Mouse (Mus musculus): ENCODE data around the gene Pkn1.

Gene Pkn1

GRCm38 (mm10) chr8:83698661-83699453 lies at the start of gene Pkn1:
Gene Pkn1, minus strand, starts transcription at chr8:83699179.
- no peak for DNase-seq (ENCODE audit: low spot score)

- no peak for DNase-seq (ENCODE audit: low spot score)
These were observed 49.7 kb upstream of the Pkn1 start for GRCm38 (mm10) chr8:83748708-83749107.

- no peak for DNase-seq (ENCODE audit: low spot score)
These were observed 48.8 kb upstream of the Pkn1 start for GRCm38 (mm10) chr8:83747661-83748346.

- no peak for DNase-seq (ENCODE audit: low spot score)
These were observed 45.1 kb upstream of the Pkn1 start for GRCm38 (mm10) chr8:83744070-83744469.

GRCm38 (mm10) chr8:83742968-83743367 lies 44.0 kb upstream of the Pkn1 start:
- no peak for DNase-seq (ENCODE audit: low spot score)

- no peak for DNase-seq (ENCODE audit: low spot score)
These were observed 43.1 kb upstream of the Pkn1 start for GRCm38 (mm10) chr8:83741849-83742655.

GRCm38 (mm10) chr8:83740976-83741741 lies 42.2 kb upstream of the Pkn1 start, which contains the start of gene Adgre5:
Gene Adgre5, minus strand, starts transcription at chr8:83741326.
- DNase-seq (ENCODE audit: low spot score), result no peak

GRCm38 (mm10) chr8:83740586-83740975 lies 41.6 kb upstream of the Pkn1 start:
- DNase-seq (ENCODE audit: low spot score), result no peak

- no peak for DNase-seq (ENCODE audit: low spot score)
These were observed 40.9 kb upstream of the Pkn1 start for GRCm38 (mm10) chr8:83739711-83740468.

GRCm38 (mm10) chr8:83738949-83739710 lies 40.2 kb upstream of the Pkn1 start:
- DNase-seq (ENCODE audit: low spot score), result no peak

GRCm38 (mm10) chr8:83737852-83738562 lies 39.0 kb upstream of the Pkn1 start:
- no peak for DNase-seq (ENCODE audit: low spot score)

GRCm38 (mm10) chr8:83737346-83737745 lies 38.4 kb upstream of the Pkn1 start:
- DNase-seq (ENCODE audit: low spot score), result no peak

GRCm38 (mm10) chr8:83736681-83737080 lies 37.7 kb upstream of the Pkn1 start:
- no peak for DNase-seq (ENCODE audit: low spot score)

GRCm38 (mm10) chr8:83732919-83733318 lies 33.9 kb upstream of the Pkn1 start:
- no peak for DNase-seq (ENCODE audit: low spot score)

GRCm38 (mm10) chr8:83731906-83732305 lies 32.9 kb upstream of the Pkn1 start:
- DNase-seq (ENCODE audit: low spot score), result no peak

GRCm38 (mm10) chr8:83729009-83729807 lies 30.2 kb upstream of the Pkn1 start:
- no peak for DNase-seq (ENCODE audit: low spot score)

- DNase-seq (ENCODE audit: low spot score), result no peak
These were observed 26.6 kb upstream of the Pkn1 start for GRCm38 (mm10) chr8:83725521-83726102.
